Mouse (Mus musculus) brain, embryonic 14.5 days (tissue): ENCODE measurements around the gene Slc6a5.

Source experiments
- CTCF ChIP-seq: fragments of 200-500 bp; IDR thresholded peaks from 2 replicates; pipeline ENCODE4 v1.5.1; 2012; ENCODE audit warnings: inconsistent platforms, mild to moderate bottlenecking, moderate library complexity, borderline replicate concordance; ENCODE audit not compliant: insufficient read depth, insufficient read length; ENCODE audit errors: extremely low read depth
- POLR2A ChIP-seq: fragments of 200-500 bp; IDR thresholded peaks from 2 replicates; pipeline ENCODE4 v1.6.1; 2012; ENCODE audit warnings: mild to moderate bottlenecking, inconsistent platforms, borderline replicate concordance; ENCODE audit not compliant: poor library complexity, insufficient read depth, insufficient read length, severe bottlenecking; ENCODE audit errors: extremely low read depth

GRCm38 (mm10) chr7:49942490-49942889 lies 32.5 kb downstream of the Slc6a5 start:
- TF ChIP-seq POLR2A, result no peak
- no peak for TF ChIP-seq CTCF
